Mouse (Mus musculus) liver, embryonic 14.5 days (tissue): ENCODE data around the gene Dennd5a.

ENCODE experiments used
- CTCF ChIP-seq: IDR thresholded peaks from 2 replicates; pipeline ENCODE4 v1.5.1; 2016; ENCODE audit warnings: antibody characterized with exemption, low read depth, control low read depth
- EP300 ChIP-seq: IDR thresholded peaks from 2 replicates; pipeline ENCODE4 v1.6.1; 2016; ENCODE audit warnings: antibody characterized with exemption, low read depth

DNA sequence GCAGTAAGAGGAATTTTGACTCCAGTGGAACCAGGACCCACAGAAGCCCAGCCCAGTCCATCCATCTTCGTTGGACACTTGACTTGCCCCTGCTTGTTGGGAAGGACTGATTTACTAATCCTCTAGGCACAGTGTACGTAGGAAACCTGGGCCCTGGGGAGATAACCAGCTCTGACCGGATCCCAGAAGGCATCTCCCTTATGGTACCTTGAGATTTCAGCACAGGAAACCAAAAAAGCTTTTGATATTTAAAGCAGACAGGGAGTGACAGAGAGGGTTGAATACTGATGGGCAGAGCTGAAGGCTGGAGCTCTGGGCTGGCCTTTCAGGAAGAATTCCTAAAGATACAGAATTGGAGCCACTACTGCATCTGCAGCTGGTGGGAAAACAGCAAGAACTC lies 84.7 kb downstream of the Dennd5a start:
- TF ChIP-seq EP300: no peak
- TF ChIP-seq CTCF: no peak
